Mouse (Mus musculus) spleen, embryonic (tissue): ENCODE results near the gene Rab20.

Experiments
- CTCF ChIA-PET: fragments of 350-600 bp; sonication (Branson Sonifier 250); formaldehyde crosslinking; loops from one replicate; lab custom pipeline; 2022; lab: Charles Lee

Gene Rab20

GRCm38 (mm10) chr8:11454228-11454627 is 24.3 kb downstream of the Rab20 start:
- CTCF ChIA-PET = no interaction called here

- CTCF ChIA-PET = interaction anchor here (0.9 kb wide), 1 partner anchor 9 kb away, joined by 3 read pairs; no protein-coding TSS in a partner anchor
These were observed 25.5 kb downstream of the Rab20 start for GRCm38 (mm10) chr8:11452974-11453373.

GRCm38 (mm10) chr8:11452559-11452958 is 26.0 kb downstream of the Rab20 start:
- CTCF ChIA-PET = interaction anchor here (0.9 kb wide), 1 partner anchor 9 kb away, joined by 3 read pairs; no protein-coding TSS in a partner anchor

GRCm38 (mm10) chr8:11452152-11452551 is 26.4 kb downstream of the Rab20 start:
- CTCF ChIA-PET = interaction anchor here (0.9 kb wide), 1 partner anchor 9 kb away, joined by 3 read pairs; no protein-coding TSS in a partner anchor

GRCm38 (mm10) chr8:11450184-11451113 is 28.1 kb downstream of the Rab20 start:
- CTCF ChIA-PET = interaction anchor here (0.6 kb wide), 1 partner anchor 59 kb away, joined by 3 read pairs; no protein-coding TSS in a partner anchor

- CTCF ChIA-PET = no interaction called here
These were observed 30.5 kb downstream of the Rab20 start for GRCm38 (mm10) chr8:11447910-11448570.

- CTCF ChIA-PET = no interaction called here
These were observed 32.7 kb downstream of the Rab20 start for GRCm38 (mm10) chr8:11445790-11446189.

- CTCF ChIA-PET = no interaction called here
These were observed 34.3 kb downstream of the Rab20 start for GRCm38 (mm10) chr8:11444216-11444615.

- CTCF ChIA-PET = no interaction called here
These were observed 34.9 kb downstream of the Rab20 start for GRCm38 (mm10) chr8:11443611-11444010.

GRCm38 (mm10) chr8:11441291-11441690 is 37.2 kb downstream of the Rab20 start:
- CTCF ChIA-PET = interaction anchor here (0.6 kb wide), 1 partner anchor 111 kb away, joined by 14 read pairs; no protein-coding TSS in a partner anchor

- CTCF ChIA-PET = no interaction called here
These were observed 40.6 kb downstream of the Rab20 start for GRCm38 (mm10) chr8:11437862-11438261.

GRCm38 (mm10) chr8:11430688-11431087 is 47.8 kb downstream of the Rab20 start:
- CTCF ChIA-PET = interaction anchor here (0.7 kb wide), 1 partner anchor 58 kb away, joined by 5 read pairs; no protein-coding TSS in a partner anchor

GRCm38 (mm10) chr8:11423091-11423490 is 55.4 kb downstream of the Rab20 start:
- CTCF ChIA-PET = interaction anchor here (1.5 kb wide), 1 partner anchor 63 kb away, joined by 4 read pairs; no protein-coding TSS in a partner anchor

GRCm38 (mm10) chr8:11421968-11422367 is 56.5 kb downstream of the Rab20 start:
- CTCF ChIA-PET = no interaction called here

- CTCF ChIA-PET = no interaction called here
These were observed 57.4 kb downstream of the Rab20 start for GRCm38 (mm10) chr8:11421105-11421504.

GRCm38 (mm10) chr8:11419645-11420044 is 58.9 kb downstream of the Rab20 start:
- CTCF ChIA-PET = no interaction called here

GRCm38 (mm10) chr8:11419232-11419631 is 59.3 kb downstream of the Rab20 start:
- CTCF ChIA-PET = interaction anchor here (0.6 kb wide), 1 partner anchor 354 kb away, joined by 3 read pairs; no protein-coding TSS in a partner anchor

GRCm38 (mm10) chr8:11417762-11418161 is 60.7 kb downstream of the Rab20 start:
- CTCF ChIA-PET = no interaction called here

- CTCF ChIA-PET = no interaction called here
These were observed 63.4 kb downstream of the Rab20 start for GRCm38 (mm10) chr8:11415089-11415488.

- CTCF ChIA-PET = no interaction called here
These were observed 64.2 kb downstream of the Rab20 start for GRCm38 (mm10) chr8:11414304-11414703.

- CTCF ChIA-PET = no interaction called here
These were observed 66.1 kb downstream of the Rab20 start for GRCm38 (mm10) chr8:11412450-11412849.
